Mouse (Mus musculus): ENCODE data around the gene Gm4792. TPM values are rescaled to one million over a fixed set of nuclear protein-coding genes. Genes with fewer than 3 reads are reported as not detected.

Gene Gm4792
- polyA plus RNA-seq, 1 experiment from 2014 or later = 0.23 TPM

DNA sequence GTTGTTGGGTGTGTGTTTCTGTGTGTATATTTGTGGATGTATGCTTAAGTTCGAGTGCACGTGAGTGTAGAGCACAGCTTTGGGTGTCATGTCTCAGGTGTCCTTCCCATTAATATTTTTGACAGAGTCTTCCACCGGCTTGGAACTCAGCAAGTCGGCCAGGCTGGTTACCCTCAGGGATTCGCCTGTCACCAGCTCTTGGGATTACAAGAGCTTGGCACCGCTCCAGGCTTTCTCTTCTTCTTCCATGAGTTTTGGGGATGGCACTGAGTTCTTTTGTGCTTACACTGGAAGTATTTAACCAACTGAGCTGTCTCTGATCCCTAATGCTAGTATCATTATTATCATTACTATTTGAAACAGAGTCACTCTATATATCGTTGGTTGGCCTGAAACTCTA is 15.7 kb downstream of the Gm4792 start:
- peak; percentile 22 for DNase-seq (ENCODE audit: low spot score)
- 88% methylated on average over 7 of the region's 7 CpGs for WGBS
- Histone ChIP-seq H3K4me3 (ENCODE audit: low read depth, low read length) (no peak overlapping the region), H3K4me2 (ENCODE audit: low read length) (no peak overlapping the region), H3K27me3 (replicated peaks; ENCODE audit: control insufficient read depth, insufficient read depth, low read length) (no peaks in the 10 kb centered on the region), H3K4me1 (ENCODE audit: control insufficient read depth, insufficient read depth, low read length) (peaks cover 2% of the 10 kb centered on the region; the same call in 1 of the 2 replicates), H3K27ac (ENCODE audit: low read depth, low read length) (no peak overlapping the region), H3K36me3 (ENCODE audit: control insufficient read depth, insufficient read depth, low read length) (no peaks in the 10 kb centered on the region), H3K9me3 (replicated peaks; ENCODE audit: control insufficient read depth, low read length) (no peaks in the 10 kb centered on the region), H3K9ac (ENCODE audit: low read length) (no peak overlapping the region)
- no peak for ATAC-seq

DNA sequence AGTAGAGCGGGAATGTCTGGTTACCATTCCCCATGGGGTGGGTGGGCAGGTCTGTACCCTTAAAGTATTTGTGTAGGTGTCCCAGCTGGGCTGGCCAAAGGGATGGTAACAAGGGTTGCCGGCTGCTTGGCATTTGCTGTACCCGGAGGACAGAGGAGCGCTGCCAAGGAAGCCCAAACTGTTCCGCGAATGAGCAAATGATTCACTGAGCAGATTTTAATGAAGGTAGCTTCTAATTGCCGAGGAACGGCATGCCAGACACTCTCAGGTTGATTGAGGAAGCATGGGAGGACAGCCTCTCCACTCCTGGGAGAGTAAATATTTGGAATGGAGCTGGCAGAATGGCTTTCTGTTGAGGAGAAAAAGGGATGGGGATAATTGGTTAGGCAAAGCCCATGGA is 16.3 kb downstream of the Gm4792 start:
- H3K27ac ChIP-seq (ENCODE audit: low read depth, low read length) = no peak overlapping the region
- H3K9me3 ChIP-seq (replicated peaks; ENCODE audit: control insufficient read depth, low read length) = no peaks in the 10 kb centered on the region
- no peaks in the 10 kb centered on the region for H3K27me3 ChIP-seq (replicated peaks; ENCODE audit: control insufficient read depth, insufficient read depth, low read length)
- no peak overlapping the region for H3K4me3 ChIP-seq (ENCODE audit: low read depth, low read length)
- H3K9ac ChIP-seq (ENCODE audit: low read length) = no peak overlapping the region
- WGBS = 57% methylated on average over 8 of the region's 8 CpGs
- no peak overlapping the region for H3K4me2 ChIP-seq (ENCODE audit: low read length)
- H3K4me1 ChIP-seq (ENCODE audit: control insufficient read depth, insufficient read depth, low read length) = peaks cover 2% of the 10 kb centered on the region; the same call in 1 of the 2 replicates
- DNase-seq (ENCODE audit: low spot score) = peak; percentile 61
- peak; percentile 37; the same call in 1 of the 2 replicates for ATAC-seq
- H3K36me3 ChIP-seq (ENCODE audit: control insufficient read depth, insufficient read depth, low read length) = no peaks in the 10 kb centered on the region

DNA sequence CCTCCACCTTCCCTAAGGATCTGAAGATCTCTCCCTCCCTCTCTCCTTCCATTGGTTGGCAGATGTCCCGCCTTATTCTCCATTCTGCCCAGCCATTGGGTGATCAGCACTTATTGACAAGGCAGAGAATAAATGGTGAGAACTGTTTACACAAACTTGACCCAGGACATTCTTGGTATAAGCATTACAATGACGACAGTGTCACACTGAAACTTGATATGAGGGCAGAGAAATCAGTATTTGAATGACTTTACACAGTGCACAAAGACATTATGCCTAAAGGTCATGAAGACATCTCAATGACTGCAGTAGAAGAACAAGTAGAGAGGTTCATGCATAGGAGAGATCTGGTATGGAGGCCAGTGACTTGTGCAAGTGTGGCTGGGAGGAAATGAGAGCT is 22.0 kb downstream of the Gm4792 start:
- no peaks in the 10 kb centered on the region for H3K27me3 ChIP-seq (replicated peaks; ENCODE audit: control insufficient read depth, insufficient read depth, low read length)
- no peaks in the 10 kb centered on the region for H3K36me3 ChIP-seq (ENCODE audit: control insufficient read depth, insufficient read depth, low read length)
- no peak overlapping the region for H3K4me3 ChIP-seq (ENCODE audit: low read depth, low read length)
- no peak overlapping the region for H3K4me2 ChIP-seq (ENCODE audit: low read length)
- ATAC-seq (no peak), DNase-seq (ENCODE audit: low spot score) (no peak)
- no peak overlapping the region for H3K27ac ChIP-seq (ENCODE audit: low read depth, low read length)
- 58% methylated on average over 2 of the region's 2 CpGs for WGBS
- no peak overlapping the region for H3K9ac ChIP-seq (ENCODE audit: low read length)
- peaks cover 2% of the 10 kb centered on the region; the same call in 1 of the 2 replicates for H3K4me1 ChIP-seq (ENCODE audit: control insufficient read depth, insufficient read depth, low read length)
- no peaks in the 10 kb centered on the region for H3K9me3 ChIP-seq (replicated peaks; ENCODE audit: control insufficient read depth, low read length)

DNA sequence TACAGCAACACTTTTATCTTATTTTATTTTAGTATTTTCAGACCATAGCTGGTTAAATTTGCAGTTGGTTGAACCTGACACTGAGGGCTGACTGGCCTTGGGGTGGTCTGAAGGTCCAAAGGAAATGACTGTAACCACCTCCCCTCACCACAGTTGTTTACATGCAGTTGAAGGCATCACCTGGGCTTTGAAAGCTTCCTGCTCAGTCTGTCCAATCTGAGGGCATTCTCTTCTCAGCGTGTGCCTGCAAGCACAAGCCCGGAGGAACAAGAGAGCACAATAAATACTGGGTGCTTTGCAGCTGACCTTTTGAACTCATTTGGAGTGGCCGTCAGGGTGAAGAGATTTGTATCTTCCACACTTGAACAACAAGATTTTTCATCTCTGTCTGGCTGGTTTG is 23.2 kb downstream of the Gm4792 start:
- WGBS = 41% methylated on average over 3 of the region's 3 CpGs
- ATAC-seq (no peak), DNase-seq (ENCODE audit: low spot score) (no peak)
- H3K4me2 ChIP-seq (ENCODE audit: low read length) = no peak overlapping the region
- H3K9ac ChIP-seq (ENCODE audit: low read length) = no peak overlapping the region
- no peaks in the 10 kb centered on the region for H3K36me3 ChIP-seq (ENCODE audit: control insufficient read depth, insufficient read depth, low read length)
- H3K27me3 ChIP-seq (replicated peaks; ENCODE audit: control insufficient read depth, insufficient read depth, low read length) = no peaks in the 10 kb centered on the region
- H3K4me3 ChIP-seq (ENCODE audit: low read depth, low read length) = no peak overlapping the region
- no peaks in the 10 kb centered on the region for H3K9me3 ChIP-seq (replicated peaks; ENCODE audit: control insufficient read depth, low read length)
- H3K27ac ChIP-seq (ENCODE audit: low read depth, low read length) = no peak overlapping the region
- H3K4me1 ChIP-seq (ENCODE audit: control insufficient read depth, insufficient read depth, low read length) = peaks cover 2% of the 10 kb centered on the region; the same call in 1 of the 2 replicates

DNA sequence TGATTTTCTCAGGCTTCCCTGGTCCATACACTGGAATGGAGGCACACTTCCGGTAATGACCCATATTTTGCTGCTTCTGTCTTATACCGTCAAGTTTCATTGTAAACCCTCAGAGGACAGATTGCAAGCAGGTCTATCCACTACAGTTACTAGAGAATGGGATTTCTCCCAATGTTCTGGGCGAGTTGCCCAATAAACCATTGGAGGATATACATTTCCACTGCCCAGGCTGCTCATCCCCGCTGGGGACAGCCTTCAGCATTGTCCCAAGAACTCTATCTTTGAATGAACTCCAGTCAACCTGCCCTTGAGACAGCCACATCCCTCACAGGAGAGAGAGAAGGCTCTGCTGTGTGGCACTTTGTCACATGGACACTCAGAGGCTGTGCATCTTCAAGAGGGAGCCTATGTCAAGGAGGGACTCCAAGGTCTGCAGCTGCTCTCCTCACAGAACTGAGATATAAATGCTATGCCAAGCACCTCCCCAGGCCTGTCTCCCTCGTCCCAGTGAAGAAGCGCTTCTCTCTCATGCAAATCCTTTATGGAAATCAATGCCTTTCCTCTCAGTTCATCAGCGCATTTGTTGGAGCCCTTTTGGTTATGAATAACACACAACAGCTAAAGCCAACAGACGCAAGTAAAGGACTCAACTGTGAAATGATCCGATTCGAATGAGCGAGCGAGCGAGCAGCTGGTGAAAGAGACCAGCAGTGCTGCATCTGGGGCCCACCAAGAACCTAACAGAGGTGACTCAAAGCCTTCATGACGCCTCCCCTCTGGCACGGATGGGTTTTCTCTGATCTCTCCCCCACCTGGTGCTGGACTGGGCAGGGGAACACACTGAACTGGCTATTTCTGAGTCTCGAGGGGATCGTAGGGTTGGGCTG is 32.6 kb downstream of the Gm4792 start:
- H3K4me1 ChIP-seq (ENCODE audit: control insufficient read depth, insufficient read depth, low read length) = no peaks in the 10 kb centered on the region
- H3K36me3 ChIP-seq (ENCODE audit: control insufficient read depth, insufficient read depth, low read length) = no peaks in the 10 kb centered on the region
- no peak overlapping the region for H3K4me2 ChIP-seq (ENCODE audit: low read length)
- no peak overlapping the region for H3K27ac ChIP-seq (ENCODE audit: low read depth, low read length)
- 68% methylated on average over 17 of the region's 17 CpGs for WGBS
- peak; percentile 30 for DNase-seq (ENCODE audit: low spot score)
- no peak overlapping the region for H3K9ac ChIP-seq (ENCODE audit: low read length)
- no peaks in the 10 kb centered on the region for H3K9me3 ChIP-seq (replicated peaks; ENCODE audit: control insufficient read depth, low read length)
- H3K4me3 ChIP-seq (ENCODE audit: low read depth, low read length) = no peak overlapping the region
- H3K27me3 ChIP-seq (replicated peaks; ENCODE audit: control insufficient read depth, insufficient read depth, low read length) = no peaks in the 10 kb centered on the region
- ATAC-seq = no peak

DNA sequence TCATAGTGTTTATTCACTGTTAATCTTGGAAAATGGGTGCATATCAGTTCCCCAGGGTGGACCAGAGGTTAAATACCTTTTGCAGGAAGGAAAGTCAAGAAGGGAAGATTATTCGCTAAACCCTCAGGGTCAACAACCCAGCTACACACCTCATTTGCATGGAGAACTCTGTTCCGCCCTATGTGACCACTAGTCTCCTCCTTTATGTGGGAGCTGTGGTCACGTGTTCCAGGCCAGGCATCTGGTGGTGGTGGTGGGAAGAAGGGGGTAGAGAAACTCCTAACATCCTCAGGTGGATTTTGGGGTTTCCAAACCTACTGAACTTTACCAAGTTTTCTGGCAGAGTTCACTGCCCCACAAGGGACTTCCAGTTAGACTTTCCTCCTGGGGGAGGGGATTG is 35.3 kb downstream of the Gm4792 start:
- ATAC-seq = no peak
- 80% methylated on average over 3 of the region's 3 CpGs for WGBS

DNA sequence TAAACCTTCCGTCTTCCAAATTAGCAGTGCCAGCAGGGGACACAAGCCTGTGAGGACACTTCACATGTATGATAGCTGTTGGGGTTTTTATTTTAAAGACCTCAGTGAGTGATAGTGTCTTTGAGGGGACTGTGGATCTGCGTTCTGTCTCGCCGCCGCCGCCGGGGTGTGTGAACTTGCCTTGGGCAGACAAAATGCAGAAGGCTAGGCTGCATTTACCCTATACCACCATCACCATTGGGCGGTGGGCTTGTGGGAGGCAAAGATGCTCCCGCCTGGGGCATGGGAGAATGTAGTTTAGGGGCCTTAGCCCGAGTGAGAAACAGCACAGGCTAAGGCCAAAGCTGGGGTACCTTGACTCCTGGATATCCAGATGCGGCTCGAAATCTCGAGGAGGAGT is 35.9 kb downstream of the Gm4792 start:
- H3K4me2 ChIP-seq (ENCODE audit: low read length) = no peak overlapping the region
- H3K4me1 ChIP-seq (ENCODE audit: control insufficient read depth, insufficient read depth, low read length) = no peaks in the 10 kb centered on the region
- no peak overlapping the region for H3K27ac ChIP-seq (ENCODE audit: low read depth, low read length)
- no peaks in the 10 kb centered on the region for H3K27me3 ChIP-seq (replicated peaks; ENCODE audit: control insufficient read depth, insufficient read depth, low read length)
- 92% methylated on average over 13 of the region's 13 CpGs for WGBS
- H3K9ac ChIP-seq (ENCODE audit: low read length) = no peak overlapping the region
- DNase-seq (ENCODE audit: low spot score) (no peak), ATAC-seq (no peak)
- no peaks in the 10 kb centered on the region for H3K9me3 ChIP-seq (replicated peaks; ENCODE audit: control insufficient read depth, low read length)
- H3K4me3 ChIP-seq (ENCODE audit: low read depth, low read length) = no peak overlapping the region
- H3K36me3 ChIP-seq (ENCODE audit: control insufficient read depth, insufficient read depth, low read length) = no peaks in the 10 kb centered on the region

More for the DNA sequence above, 35.3 kb downstream of the Gm4792 start:
- Histone ChIP-seq H3K36me3 (ENCODE audit: control insufficient read depth, insufficient read depth, low read length) (no peaks in the 10 kb centered on the region), H3K4me3 (ENCODE audit: low read depth, low read length) (no peak overlapping the region), H3K27me3 (replicated peaks; ENCODE audit: control insufficient read depth, insufficient read depth, low read length) (no peaks in the 10 kb centered on the region), H3K9me3 (replicated peaks; ENCODE audit: control insufficient read depth, low read length) (no peaks in the 10 kb centered on the region), H3K9ac (ENCODE audit: low read length) (no peak overlapping the region), H3K4me1 (ENCODE audit: control insufficient read depth, insufficient read depth, low read length) (no peaks in the 10 kb centered on the region), H3K4me2 (ENCODE audit: low read length) (no peak overlapping the region), H3K27ac (ENCODE audit: low read depth, low read length) (no peak overlapping the region)
- no peak for DNase-seq (ENCODE audit: low spot score)

DNA sequence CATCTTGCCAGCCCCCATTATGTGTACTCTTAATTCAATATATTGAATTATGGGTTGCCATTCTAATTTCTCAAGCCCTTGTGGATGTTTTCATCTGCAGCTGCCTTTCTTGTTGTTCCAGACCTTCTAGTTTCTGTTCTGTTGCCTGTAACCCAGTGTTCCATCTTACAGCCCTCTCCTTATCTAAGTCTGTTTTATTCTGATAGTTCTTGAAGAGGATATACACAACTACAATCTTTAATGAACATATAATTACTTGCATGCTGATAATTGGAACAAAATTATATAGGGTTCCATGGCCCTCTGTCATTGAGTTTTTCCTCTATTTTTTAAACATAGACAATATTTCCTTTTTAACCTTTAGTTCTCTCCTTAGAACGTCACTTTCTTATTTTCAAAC is 38.0 kb downstream of the Gm4792 start:
- Histone ChIP-seq H3K27ac (ENCODE audit: low read depth, low read length) (no peak overlapping the region), H3K9me3 (replicated peaks; ENCODE audit: control insufficient read depth, low read length) (no peaks in the 10 kb centered on the region), H3K4me3 (ENCODE audit: low read depth, low read length) (no peak overlapping the region), H3K27me3 (replicated peaks; ENCODE audit: control insufficient read depth, insufficient read depth, low read length) (no peaks in the 10 kb centered on the region), H3K4me2 (ENCODE audit: low read length) (no peak overlapping the region), H3K4me1 (ENCODE audit: control insufficient read depth, insufficient read depth, low read length) (no peaks in the 10 kb centered on the region), H3K9ac (ENCODE audit: low read length) (no peak overlapping the region), H3K36me3 (ENCODE audit: control insufficient read depth, insufficient read depth, low read length) (no peaks in the 10 kb centered on the region)
- ATAC-seq (no peak), DNase-seq (ENCODE audit: low spot score) (no peak)
- 73% methylated on average over 1 of the region's 1 CpGs for WGBS

DNA sequence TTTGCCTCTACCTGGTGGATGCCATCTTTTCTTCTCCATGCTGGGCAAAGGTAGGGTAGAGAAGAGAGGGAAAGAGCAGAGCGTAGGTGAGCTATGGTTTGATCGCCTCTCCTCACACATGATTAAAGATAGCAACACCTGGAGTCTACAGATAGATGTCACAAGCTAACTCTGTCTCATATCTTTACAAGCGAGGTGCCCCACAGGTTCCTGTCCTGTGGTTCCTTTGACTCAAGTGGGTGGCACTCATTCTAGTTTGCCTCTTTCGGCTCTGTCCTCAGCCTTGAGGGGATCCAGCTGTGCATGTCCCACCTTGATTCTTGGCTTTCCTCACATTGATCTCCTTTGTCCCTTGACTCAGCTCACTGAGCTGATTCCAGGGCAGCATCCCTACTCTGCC is 42.0 kb downstream of the Gm4792 start:
- Histone ChIP-seq H3K4me1 (ENCODE audit: control insufficient read depth, insufficient read depth, low read length) (no peaks in the 10 kb centered on the region), H3K9me3 (replicated peaks; ENCODE audit: control insufficient read depth, low read length) (no peaks in the 10 kb centered on the region), H3K27ac (ENCODE audit: low read depth, low read length) (no peak overlapping the region), H3K9ac (ENCODE audit: low read length) (no peak overlapping the region), H3K4me3 (ENCODE audit: low read depth, low read length) (no peak overlapping the region), H3K4me2 (ENCODE audit: low read length) (no peak overlapping the region), H3K27me3 (replicated peaks; ENCODE audit: control insufficient read depth, insufficient read depth, low read length) (no peaks in the 10 kb centered on the region), H3K36me3 (ENCODE audit: control insufficient read depth, insufficient read depth, low read length) (no peaks in the 10 kb centered on the region)
- no peak for DNase-seq (ENCODE audit: low spot score)
- 96% methylated on average over 4 of the region's 4 CpGs for WGBS
- ATAC-seq = no peak

Data from forebrain, embryonic 14.5 days (tissue).